Mouse (Mus musculus) cerebellum, adult 2 months (tissue): ENCODE data around the gene Dao. TPM values are rescaled to one million over a fixed set of nuclear protein-coding genes. Genes with fewer than 3 reads are reported as not detected.

Experiments
- DNase-seq, 2 experiments: peaks; one replicate each; pipeline ENCODE4 v3.0.0; 2021
- H3K27ac ChIP-seq: fragments of 200-500 bp; 2 replicates; pipeline ENCODE4 v1.5.1; 2012; ENCODE audit warnings: low read length, control low read depth, inconsistent platforms; ENCODE audit not compliant: insufficient read depth
- H3K27me3 ChIP-seq: fragments of 200-500 bp; 2 replicates; pipeline ENCODE4 v1.6.1; 2012; ENCODE audit warnings: inconsistent platforms, mild to moderate bottlenecking, low read length, moderate library complexity; ENCODE audit not compliant: control insufficient read depth, insufficient read depth
- H3K4me1 ChIP-seq: fragments of 200-500 bp; 2 replicates; pipeline ENCODE4 v1.6.1; 2011; ENCODE audit warnings: low read length; ENCODE audit not compliant: control insufficient read depth, insufficient read depth
- H3K4me3 ChIP-seq: fragments of 200-500 bp; replicated peaks from 2 replicates; pipeline ENCODE3; 2011; ENCODE audit warnings: mild to moderate bottlenecking, low read depth, low read length, control low read depth; ENCODE audit not compliant: insufficient read depth
- CTCF ChIP-seq: fragments of 200-500 bp; IDR thresholded peaks from 2 replicates; pipeline ENCODE4 v1.5.1; 2011; ENCODE audit warnings: low read depth, mild to moderate bottlenecking, control low read depth, low read length, moderate library complexity, borderline replicate concordance; ENCODE audit not compliant: insufficient read depth
- POLR2A ChIP-seq: fragments of 200-500 bp; IDR thresholded peaks from 2 replicates; pipeline ENCODE4 v1.6.1; 2011; ENCODE audit warnings: low read length, control low read depth, borderline replicate concordance; ENCODE audit not compliant: insufficient read depth
- WGBS: fragments of 180-500 bp; shearing (Covaris S2); methylation state at CpG from one replicate; pipeline ENCODE4 v1.1.7; 2018; 5-methylcytosine and 5-hydroxymethylcytosine counted together
- polyA plus RNA-seq: library from polyadenylated mRNA; depleted of rRNA; stranded (reverse); fragments of >200 nt; gene quantifications from 2 replicates; pipeline ENCODE4 v1.2.3, GENCODE M21; 2012; rRNA removed

Gene Dao
- polyA plus RNA-seq: 51.3 and 63.2 TPM in 2 replicates

- Histone ChIP-seq H3K27me3 (no peaks in the 10 kb centered on the region), H3K4me3 (peak within 1 kb of the TSS; percentile 35), H3K4me1 (no peaks in the 10 kb centered on the region), H3K27ac (no peak within 1 kb of the TSS; the same call in 1 of the 2 replicates)
- 0 out of 2 replicates have a peak, but pooled peaks have one; percentile 17 for TF ChIP-seq POLR2A
- TF ChIP-seq CTCF: no peak
- DNase-seq: peak in 1 of 2 experiments; percentile 45
- WGBS: 53% methylated on average over 5 of the region's 5 CpGs
These were observed at the start of gene Dao for GRCm38 (mm10) chr5:114003542-114003941. Gene Dao, plus strand, starts transcription at chr5:114003703.

- peak; percentile 92 for TF ChIP-seq CTCF
- no peak for TF ChIP-seq POLR2A
- H3K4me3 ChIP-seq: no peak overlapping the region
- no peak overlapping the region for H3K27ac ChIP-seq
- H3K27me3 ChIP-seq: no peaks in the 10 kb centered on the region
- H3K4me1 ChIP-seq: peaks cover 16% of the 10 kb centered on the region
- 4% methylated on average over 7 of the region's 7 CpGs for WGBS
- DNase-seq: peak; percentile 78 to 87
These were observed 49.1 kb upstream of the Dao start for GRCm38 (mm10) chr5:113954421-113954820.

GRCm38 (mm10) chr5:113955281-113955680 is 48.2 kb upstream of the Dao start:
- Histone ChIP-seq H3K4me3 (no peak overlapping the region), H3K27ac (no peak overlapping the region), H3K4me1 (peaks cover 7% of the 10 kb centered on the region), H3K27me3 (no peaks in the 10 kb centered on the region)
- no peak for TF ChIP-seq CTCF
- no peak for TF ChIP-seq POLR2A
- no peak for DNase-seq
- 54% methylated on average over 5 of the region's 5 CpGs for WGBS

- WGBS: 87% methylated on average over 8 of the region's 8 CpGs
- H3K4me3 ChIP-seq: no peak overlapping the region
- H3K4me1 ChIP-seq: peaks cover 3% of the 10 kb centered on the region
- no peaks in the 10 kb centered on the region for H3K27me3 ChIP-seq
- H3K27ac ChIP-seq: no peak overlapping the region
- no peak for DNase-seq
- TF ChIP-seq POLR2A (no peak), CTCF (no peak)
These were observed 47.8 kb upstream of the Dao start for GRCm38 (mm10) chr5:113955691-113956090.

- Histone ChIP-seq H3K4me3 (no peak overlapping the region), H3K27ac (no peak overlapping the region), H3K27me3 (no peaks in the 10 kb centered on the region), H3K4me1 (no peaks in the 10 kb centered on the region)
- 10% methylated on average over 4 of the region's 4 CpGs for WGBS
- TF ChIP-seq CTCF (peak; percentile 86), POLR2A (no peak)
- peak; percentile 61 to 83 for DNase-seq
These were observed 47.0 kb upstream of the Dao start for GRCm38 (mm10) chr5:113956510-113956909.

GRCm38 (mm10) chr5:113959039-113959438 is 44.5 kb upstream of the Dao start:
- Histone ChIP-seq H3K4me3 (no peak overlapping the region), H3K27me3 (no peaks in the 10 kb centered on the region), H3K4me1 (no peaks in the 10 kb centered on the region), H3K27ac (no peak overlapping the region)
- WGBS: 37% methylated on average over 6 of the region's 6 CpGs
- TF ChIP-seq CTCF: no peak
- TF ChIP-seq POLR2A: no peak
- no peak for DNase-seq

- 61% methylated on average over 8 of the region's 8 CpGs for WGBS
- TF ChIP-seq CTCF (no peak), POLR2A (no peak)
These were observed 43.1 kb upstream of the Dao start for GRCm38 (mm10) chr5:113960416-113960815.

GRCm38 (mm10) chr5:113961776-113962175 is 41.7 kb upstream of the Dao start:
- Histone ChIP-seq H3K4me1 (no peaks in the 10 kb centered on the region), H3K27ac (no peak overlapping the region), H3K4me3 (no peak overlapping the region), H3K27me3 (no peaks in the 10 kb centered on the region)
- WGBS: 79% methylated on average over 7 of the region's 7 CpGs
- no peak for DNase-seq
- TF ChIP-seq CTCF (no peak), POLR2A (no peak)

More at GRCm38 (mm10) chr5:113960416-113960815, 43.1 kb upstream of the Dao start:
- H3K27ac ChIP-seq: no peak overlapping the region
- DNase-seq: no peak
- H3K27me3 ChIP-seq: no peaks in the 10 kb centered on the region
- H3K4me1 ChIP-seq: no peaks in the 10 kb centered on the region
- no peak overlapping the region for H3K4me3 ChIP-seq
